Mouse (Mus musculus) gastrocnemius, adult 8-10 months (tissue): ENCODE measurements at regions not wholly inside any gene's neighbourhood (a gene's known extent, or its start where the extent isn't known, plus 50 kb on each side); places are given as distances from the start of the nearest gene placed in this dataset.
A peak's percentile ranks its signal among the peaks of the same experiment; 100 is the strongest.

Experiments
- DNase-seq, 2 experiments: peaks; one replicate each; pipeline ENCODE4 v3.0.0; 2022; ENCODE audit warnings: low spot score in 2 of 2

DNA sequence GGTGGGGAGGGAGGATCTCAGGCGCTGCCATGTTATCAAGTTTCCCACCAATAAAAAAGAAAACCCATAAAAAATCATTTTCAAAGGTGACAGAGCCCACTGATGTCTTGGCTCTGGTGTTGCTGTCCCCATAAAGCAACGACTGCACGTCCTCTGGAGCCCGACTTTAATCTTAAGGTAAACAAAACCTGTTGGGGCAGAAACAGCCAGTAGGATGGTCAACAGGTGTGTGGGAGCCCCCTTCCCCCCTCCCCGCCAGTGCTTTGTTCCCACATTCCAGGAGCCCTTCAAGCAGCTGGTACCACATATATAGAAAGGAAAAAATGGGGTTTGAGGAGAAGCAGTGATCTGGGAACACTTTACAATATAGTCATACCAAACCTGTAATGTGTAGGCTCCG lies 118.3 kb upstream of the Lrig1 start:
- DNase-seq = no peak

DNA sequence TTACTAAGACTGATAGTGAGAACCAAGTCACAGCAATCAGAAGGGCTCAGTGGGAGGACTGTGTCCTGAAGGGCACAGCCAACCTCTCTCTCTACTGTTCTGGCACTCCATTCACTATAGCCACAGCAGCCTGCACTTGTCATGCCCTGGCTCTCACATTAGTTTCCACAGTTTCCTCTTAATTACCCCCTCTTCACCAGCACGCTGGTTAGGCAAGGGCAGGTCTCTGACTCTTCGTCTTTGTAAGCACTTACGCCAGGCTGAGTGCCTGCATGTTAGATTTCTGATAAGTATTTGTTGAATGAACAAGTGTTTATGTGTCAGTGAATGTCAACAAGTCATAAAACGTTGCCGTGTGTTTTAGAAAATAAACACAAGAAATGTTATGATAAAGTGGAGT lies 116.2 kb upstream of the Lrig1 start:
- no peak for DNase-seq

DNA sequence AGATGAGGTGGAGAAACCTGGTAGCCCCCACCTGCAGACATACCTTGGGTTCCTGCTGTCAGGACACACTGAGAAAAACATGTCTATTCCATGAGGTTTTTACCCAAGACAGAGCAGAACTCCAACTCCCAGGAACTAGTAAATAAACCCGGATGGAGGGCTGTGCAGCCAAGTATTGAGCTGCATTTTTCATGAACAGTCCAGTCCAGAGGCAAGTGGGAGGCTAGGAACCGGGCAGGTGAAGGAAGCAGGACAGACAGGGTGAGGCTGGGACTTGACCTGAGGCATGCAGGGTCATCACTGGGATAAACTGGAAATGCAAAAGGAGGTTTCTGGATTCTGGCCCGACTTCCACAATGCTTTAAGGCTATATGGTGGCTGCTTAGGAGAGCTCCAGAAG lies 114.8 kb upstream of the Lrig1 start:
- no peak for DNase-seq

DNA sequence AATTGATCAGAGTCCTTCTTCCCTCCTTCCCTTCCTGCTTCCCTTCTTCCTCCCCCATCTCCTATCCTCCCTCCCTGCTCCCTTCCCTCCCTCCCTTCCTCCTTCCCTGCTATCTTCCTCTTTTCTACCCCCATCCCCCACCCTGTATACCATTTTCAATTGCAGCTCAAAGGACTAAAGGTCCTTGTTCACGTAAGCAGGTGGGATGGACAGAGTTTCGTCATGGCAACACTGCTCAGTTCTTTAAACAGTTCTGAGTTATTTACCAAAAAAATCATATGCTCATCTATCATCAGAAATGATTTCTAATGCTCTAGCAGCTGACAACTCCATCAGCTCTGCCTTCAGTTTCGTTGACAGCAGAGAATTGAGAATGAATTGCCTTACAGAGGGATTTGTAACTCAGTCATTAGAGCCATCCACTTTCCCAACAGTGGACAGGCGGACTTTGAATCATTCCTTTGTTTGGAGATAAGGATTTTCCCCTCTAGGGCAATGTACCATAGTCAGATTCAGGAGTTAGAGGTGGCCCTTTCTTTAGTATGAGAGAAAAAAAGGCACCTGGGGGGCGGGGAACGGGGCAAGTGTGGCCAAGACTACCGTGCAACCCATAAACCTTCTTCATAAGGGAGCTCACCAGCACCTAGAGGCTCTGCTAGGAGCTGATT lies 113.7 kb upstream of the Lrig1 start:
- no peak for DNase-seq

DNA sequence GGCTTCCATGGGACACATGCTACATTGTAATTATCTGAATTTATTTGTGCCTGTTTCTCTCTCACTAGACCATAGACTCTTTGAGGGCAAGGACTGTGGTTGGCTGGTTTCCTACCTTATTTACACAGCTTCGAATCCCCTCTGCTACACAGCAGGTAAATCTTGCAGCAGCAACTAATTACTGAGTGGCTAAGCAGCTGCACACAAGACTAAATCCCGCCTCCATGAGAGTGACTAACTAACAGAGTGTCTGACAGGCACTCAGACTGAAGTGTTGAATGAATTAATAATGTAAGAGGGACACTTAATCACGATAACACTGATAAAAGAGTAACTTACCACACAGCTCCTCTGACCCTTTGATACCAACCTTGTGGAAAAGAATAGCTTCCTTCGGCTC lies 111.9 kb upstream of the Lrig1 start:
- DNase-seq = no peak

DNA sequence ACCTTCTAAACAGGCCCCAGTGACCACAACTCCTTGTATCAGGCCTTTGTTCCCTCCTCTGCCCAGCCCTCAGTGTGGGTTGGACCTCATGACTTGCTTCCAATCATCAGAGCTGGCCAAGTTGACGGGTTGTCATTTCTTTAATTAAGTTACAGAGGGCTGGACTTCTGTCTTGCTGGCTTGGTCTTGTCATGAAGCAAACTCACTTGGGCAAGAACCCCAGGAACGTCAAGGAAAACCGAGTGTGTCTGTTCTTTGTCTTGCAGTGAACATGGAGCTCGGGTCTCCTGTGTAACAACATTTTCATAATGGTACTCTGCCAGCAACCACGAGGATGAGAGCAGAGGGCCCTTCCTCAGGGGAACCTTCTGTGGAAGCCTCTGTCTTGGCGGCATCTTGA lies 107.3 kb upstream of the Lrig1 start:
- no peak for DNase-seq

DNA sequence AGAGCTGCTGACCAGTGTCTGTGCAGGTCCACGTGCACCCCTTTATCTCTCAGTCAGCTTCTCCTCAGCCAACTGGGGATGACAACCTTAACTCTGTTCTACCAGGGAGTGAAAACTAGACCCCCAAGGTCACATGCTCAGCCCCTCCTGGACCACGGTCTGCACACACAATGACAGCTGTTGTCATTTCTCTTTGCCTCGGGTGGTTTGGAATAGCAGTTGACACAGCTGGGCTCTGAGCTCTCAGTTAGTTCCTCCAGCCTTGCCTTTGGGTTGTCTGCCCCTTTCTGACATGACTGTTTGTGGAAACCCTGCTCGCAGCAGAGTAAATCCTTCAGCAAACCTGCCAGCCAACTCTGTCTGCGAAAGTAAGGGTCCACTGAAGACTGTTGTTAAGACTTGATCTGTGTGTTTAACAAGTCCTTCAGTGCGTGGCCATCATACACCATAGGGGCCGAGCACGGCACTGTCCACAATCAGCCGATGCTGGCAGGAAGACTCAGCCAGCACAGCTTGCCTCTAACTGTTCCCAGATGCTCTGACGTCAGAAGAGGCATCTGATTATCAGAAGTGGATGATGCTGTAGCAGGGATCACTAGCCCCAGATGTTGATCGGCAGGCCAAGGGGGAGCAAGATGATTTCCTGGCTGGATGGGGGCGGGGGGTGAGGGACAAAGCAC lies 106.7 kb upstream of the Lrig1 start:
- no peak for DNase-seq

DNA sequence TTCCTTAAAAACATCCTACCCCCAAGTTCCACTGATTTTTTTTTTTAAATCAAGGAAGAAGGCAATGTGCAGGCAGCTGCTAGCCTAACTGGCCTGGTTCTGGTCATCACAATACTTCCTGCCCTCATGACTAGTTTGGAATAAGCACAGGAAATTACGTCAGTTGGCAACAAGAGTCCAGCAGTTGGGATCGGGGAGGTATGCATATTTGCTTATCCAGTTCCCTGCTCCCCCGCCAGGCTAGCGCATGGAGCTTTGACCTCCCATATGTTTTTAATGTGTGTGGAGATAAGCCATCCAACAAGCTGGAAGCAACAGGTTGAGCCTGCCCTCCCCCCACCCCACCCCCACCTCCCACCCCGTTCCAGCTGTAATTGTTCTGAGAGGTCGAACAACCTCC lies 105.7 kb upstream of the Lrig1 start:
- DNase-seq = no peak

DNA sequence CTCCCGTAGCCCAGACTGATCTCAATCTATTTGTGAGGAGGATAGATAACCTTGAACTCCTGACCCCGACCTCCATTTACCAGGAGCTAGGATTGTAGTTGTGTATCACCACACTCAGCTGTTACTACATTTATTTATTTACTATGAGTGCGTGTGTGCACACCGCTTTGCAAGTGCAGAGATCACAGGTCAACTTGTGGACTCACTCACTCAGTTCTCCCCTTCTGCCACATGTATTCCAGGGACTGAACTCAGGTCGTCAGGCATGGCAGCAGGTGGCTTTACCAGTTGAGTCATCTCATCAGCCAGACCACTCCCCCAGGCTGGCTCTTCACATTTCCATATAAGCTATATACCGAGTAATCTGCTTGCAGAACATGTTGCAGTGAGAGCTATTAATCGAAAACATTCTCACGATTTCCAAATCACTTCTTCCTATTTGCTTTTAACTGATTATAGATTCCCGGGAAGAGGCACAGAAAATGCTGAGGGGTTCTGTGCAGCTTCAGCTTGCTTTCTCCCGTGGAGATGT lies 104.4 kb upstream of the Lrig1 start:
- no peak for DNase-seq

DNA sequence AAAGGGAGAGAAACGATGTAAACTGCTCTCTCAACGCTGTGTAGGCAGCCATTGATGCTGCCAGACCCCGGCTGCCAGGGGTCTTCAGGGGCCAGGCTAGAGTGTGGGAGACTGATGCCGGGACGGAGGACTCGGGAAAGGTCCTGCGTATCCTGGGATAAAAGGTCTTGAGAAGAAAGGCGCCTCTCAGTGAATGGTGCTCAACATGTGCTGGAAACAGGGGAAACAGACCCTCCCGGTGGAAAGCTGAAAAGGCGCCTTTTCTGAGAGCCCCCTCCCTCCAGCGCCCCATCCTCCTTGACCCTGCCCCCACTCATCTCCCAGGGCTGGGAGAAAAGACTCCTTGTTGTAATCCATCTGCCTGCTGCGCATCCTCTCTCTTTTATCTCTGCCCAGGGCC lies 101.1 kb upstream of the Lrig1 start:
- DNase-seq = no peak

DNA sequence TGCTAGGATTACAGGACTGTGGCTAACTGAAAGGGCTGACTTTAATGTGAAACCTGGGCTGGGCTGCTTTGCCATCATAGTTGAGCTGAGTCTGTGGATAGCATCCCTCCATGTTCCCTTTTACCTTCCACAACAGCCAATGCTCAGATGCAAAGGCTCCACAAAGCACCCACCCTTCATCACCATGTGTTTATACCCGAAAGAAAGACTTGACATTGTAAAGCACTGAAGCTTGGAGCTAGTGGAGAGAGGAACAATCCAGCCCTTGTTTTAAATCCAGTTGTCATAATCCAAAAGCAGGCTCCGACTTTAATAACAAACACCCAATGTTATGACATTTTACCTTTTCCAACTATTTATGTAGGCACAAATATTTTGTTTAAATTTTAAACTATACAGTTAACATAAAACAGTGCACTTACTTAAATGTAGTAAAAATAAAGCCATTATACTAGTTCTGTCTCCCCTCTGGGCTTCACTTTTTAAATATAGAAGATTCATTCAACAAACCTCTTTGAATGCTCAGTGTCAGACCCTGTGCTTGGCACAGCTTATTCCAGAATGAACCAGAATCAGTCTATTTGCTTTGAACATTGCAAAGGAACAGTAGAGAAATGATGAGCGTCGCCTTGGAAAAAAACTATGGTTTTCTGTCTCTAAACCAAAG lies 98.7 kb upstream of the Lrig1 start:
- DNase-seq = no peak

DNA sequence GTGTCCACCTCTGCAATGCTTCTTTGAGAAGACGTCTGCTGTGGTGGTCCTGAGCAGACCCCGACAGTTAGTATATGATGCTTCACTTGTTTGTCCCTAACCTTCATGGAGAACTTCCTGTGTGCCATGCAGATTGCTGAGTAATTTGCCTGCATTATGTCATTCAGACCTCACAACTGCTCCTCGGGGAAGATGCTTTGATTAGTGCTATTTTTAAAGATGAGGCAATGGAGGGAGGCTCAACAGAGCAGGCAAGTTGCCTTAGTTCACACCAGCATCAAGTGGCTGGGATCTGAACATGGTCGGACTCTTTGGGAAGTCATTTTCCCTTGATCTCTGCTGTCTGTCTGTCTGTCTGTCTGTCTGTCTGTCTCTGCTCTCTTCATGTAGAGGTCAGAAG lies 95.5 kb upstream of the Lrig1 start:
- no peak for DNase-seq

DNA sequence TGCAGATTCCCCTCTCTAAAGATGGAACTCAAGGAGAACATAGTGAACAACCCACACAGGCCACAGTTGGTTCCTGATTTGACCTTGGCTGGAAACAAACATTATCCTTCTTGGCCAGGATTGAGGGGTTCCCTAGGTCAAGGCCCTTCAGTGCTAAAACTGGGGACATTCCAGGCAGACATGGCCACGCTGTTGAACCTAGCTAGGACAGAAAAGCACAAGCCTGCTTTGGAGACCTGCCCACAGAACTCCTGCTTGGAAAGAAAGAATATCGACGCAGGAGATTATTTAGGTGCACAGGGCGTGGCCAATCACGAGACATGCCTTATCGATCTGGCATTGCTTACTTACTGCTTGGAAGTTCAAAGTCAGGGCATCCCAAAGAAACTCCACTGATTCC lies 93.6 kb upstream of the Lrig1 start:
- no peak for DNase-seq

DNA sequence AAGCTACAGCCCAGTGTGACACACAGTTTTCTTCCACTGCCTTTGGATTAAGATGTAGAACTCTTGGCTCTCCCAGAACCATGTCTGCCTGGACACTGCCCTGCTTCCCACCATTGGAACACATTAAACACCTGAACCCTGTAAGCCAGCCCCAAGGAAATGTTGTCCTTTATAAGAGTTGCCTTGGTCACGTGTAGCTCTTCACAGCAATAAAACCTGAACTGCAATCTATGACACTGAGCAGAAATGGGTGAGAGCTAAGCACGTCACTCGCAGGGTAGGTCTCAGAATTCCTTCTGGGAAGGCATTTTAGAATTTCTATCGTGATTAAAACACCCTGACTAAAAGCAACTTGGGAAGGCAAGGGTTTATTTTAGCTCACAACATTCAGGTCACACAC lies 92.4 kb upstream of the Lrig1 start:
- DNase-seq = no peak

DNA sequence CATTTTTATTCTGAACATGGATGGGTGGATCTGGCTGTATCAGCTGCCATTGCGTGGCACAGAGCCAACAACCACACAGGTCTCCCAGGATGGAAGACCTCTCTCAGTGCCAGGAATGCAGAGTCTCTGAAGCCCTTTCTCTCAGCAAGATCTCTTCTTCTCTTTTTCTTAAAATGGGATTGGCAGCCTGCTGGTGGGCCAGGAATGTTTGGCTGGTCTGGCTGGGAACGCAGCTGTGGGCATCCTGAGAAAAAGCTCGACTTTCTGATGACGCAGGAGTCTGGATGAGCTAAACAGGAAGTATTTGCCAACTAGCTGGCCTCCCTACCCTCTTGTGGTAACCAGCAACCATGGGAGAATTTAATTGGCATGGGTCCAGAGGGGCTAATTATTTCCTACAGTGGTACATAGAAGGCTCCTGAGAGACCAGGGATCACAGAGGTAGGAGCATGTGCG lies 89.4 kb upstream of the Lrig1 start:
- no peak for DNase-seq

DNA sequence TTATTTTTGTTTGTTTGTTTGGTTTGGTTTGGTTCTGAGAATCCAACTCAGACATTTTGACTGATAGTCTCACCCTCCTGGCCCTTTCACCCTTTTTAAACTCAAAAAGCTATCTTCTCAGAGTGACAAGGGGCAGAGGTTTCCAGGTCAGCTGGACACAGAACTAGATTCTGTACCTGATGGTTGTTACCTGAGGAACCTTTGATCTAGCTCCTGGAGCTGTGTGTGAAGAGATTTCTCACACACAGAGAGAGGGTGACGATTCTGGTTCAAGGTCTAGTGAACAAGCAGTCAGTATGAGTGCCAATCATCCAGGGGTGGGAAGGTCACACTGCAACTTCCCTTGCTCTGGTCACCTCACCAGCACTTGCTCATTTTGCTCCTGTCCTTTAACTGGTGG lies 83.5 kb upstream of the Lrig1 start:
- DNase-seq = no peak

DNA sequence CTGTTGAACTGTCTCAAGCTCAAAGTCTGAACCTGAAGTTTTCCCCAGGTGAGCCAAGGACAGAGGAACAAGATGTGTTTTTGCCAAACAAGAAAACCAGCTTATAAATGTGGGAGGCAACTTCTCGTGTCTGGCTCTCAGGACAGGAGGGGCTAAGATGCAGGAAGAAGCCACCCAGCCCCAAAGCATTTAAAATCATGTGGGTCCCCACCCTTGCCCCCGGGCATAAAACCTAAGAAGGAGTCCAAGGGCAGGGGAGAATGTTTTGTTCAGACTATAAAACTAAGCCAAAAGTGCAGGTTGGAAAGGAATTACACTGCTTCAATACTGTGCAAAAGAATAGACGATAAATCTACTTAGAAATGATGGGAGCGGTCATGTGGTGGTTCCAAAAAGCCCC lies 80.7 kb upstream of the Lrig1 start:
- DNase-seq = no peak

DNA sequence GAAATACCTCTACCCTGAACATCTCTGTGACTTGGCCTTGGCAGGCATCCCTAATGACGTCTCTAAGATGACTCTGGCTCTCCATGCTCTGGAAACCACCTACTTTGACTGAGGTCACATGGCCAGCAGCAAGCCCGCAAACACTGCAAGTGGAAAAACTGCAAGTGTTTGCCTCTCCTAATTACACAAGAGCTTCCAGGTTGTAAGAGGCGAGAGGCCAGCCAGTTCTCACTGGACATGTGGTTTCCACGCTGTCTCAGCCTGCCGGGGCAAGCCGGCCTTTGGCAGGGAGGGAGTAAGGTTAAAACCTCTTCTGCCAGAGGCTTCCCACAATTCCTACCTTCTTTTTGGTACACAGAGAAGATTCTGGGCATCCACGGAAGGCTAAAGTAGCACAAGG lies 79.9 kb upstream of the Lrig1 start:
- peak; percentile 56 to 65 for DNase-seq

DNA sequence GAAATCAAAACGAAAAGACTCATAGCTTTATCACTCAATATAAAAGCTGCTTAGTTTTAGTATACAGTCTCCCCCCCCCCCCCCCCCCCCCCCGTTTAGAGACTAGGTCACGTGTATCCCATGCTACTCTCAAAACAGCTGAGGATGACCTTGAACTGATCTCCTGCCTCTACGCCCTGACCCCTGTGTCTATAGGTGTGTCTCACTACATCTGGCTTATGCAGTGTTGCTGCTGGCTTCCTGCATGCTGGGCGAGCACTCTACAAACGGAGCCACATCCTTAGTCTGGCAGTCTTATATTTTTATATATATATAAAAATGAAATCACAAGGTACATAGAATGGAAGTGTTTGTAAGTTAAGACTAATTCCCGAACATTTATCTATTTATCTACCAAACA lies 79.3 kb upstream of the Lrig1 start:
- no peak for DNase-seq

DNA sequence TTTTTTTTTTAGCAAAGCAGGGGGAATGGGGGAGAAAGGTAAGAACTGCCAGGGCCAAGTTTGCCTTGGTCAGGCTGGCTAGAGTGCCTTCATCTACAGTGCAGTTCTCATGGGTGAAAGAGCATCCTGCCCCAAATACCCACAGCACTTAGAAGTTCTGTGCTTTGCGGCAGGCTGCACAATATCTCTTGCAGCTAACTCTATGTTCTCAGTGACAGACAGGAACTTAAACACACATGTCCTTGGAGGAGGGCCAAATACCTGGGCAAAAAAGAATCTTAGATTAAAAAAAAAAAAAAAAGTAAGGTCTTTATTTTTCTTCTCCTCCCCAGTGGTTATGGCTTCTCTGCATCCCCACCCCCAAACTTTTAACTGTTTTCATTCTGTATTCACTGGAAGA lies 78.8 kb upstream of the Lrig1 start:
- DNase-seq = no peak

DNA sequence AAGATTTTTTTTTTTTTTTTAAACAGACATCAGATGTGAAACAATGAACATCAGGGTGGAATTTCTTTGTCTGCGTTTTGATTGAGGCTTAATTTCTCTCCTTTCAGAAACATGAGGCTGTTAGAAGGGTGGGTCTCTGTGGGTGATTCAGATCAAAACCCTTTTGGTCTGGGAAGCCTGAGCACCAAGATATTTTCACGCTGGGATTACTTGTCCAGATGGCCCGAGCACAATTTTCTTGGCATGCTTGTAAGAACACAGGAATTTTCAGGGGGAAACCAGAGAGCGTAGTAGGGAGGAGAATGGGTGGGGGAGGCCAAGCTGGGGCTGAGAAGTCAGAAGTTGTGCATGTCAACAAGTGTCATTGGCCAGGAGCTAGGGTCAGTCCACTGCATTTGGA lies 76.6 kb upstream of the Lrig1 start:
- peak; percentile 16 to 43 for DNase-seq

DNA sequence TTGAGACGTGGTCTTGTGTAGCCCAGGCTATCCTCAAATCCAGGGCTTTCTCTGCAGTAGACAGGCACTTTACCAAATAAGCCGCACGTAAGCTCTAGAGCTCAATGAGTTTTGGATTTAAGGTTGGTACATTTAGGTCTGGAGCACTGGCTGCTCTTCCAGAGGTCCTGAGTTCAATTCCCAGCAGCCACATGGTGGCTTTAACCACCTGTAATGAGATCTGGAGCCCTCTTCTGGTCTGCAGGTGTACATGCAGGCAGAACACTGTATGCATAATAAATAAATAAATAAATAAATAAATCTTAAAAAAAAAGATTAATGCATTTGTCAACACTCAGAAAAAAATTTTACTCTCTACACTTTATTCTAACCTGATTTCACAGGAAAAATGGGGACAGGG lies 74.9 kb upstream of the Lrig1 start:
- DNase-seq = no peak
